Mouse (Mus musculus): Measurements from ENCODE around the gene Gm8232.
"Not testable (repeated sequence)": the region's sequence is repeated elsewhere in the genome, so short reads cannot be mapped to it uniquely, and the experiment has no call there.

Gene Gm8232

DNA sequence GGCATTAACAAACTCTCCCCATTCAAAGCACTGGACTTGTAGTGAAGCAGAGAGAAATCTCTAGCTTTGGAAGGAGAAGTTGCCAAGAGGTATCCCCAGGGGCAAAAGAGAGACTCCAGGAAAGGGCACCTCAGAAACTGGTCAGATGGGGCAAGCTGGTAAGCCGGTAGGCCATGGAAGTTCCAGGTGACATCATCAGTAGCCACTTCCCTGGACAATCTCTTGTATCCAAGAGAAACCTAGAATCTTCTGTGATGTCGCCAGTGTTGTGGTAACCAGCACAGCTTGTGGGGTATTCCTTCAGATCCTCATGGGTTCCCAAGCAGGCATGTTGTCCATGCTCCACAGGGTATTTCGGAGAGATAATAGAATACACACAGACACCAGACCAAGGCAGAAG lies at the start of gene Gm8232:
Gene Gm8232 (plus strand): TSS at position 301 of the 400 bp plus-strand sequence.
- not testable (repeated sequence) for DNase-seq (ENCODE audit: low read depth)

DNA sequence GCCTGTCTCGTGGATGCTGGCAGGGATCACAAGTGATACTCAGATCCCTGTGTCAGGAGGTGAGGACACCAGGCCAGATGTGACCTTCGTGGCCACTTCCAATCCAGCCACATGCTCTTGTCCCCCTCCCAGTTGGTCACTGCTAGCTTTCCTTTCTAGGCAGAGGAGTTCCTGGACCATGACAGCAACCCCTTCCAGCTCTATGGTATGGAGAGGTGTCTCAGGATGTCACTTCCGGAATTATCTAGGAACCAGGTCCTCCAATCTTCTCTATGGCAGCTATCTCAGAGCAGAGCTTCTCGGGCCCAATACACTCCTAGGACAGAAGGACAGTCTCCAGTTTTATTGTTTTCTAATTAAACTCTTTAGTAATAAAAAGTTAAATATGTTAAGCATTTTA lies 49.2 kb upstream of the Gm8232 start:
- not testable (repeated sequence) for DNase-seq (ENCODE audit: low read depth)

DNA sequence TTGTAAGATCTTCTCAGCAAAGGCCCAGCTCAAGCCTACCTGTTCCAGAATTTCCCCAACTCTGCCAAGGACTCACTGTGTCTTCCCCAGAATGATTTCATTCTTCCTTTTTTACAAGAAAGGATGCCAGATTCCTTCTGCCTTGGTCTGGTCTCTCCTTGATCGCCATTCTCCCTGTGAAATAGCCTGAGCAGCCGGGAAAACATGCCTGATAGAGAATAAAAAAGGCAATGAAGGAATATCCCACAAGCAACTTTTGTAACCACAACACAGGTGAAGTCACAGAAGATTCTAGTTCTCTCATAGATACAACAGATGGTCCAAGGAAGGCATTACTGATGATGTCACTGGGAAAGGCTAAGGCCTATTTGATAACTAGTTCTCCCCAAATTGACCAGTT lies 22.8 kb upstream of the Gm8232 start, which contains the start of gene Gm3371:
Gene Gm3371 (minus strand): TSS at position 101 of the 400 bp plus-strand sequence.
- not testable (repeated sequence) for DNase-seq (ENCODE audit: low read depth)
